Mouse (Mus musculus): ENCODE results near the gene Actr1b. TPM values are rescaled to one million over a fixed set of nuclear protein-coding genes. Genes with fewer than 3 reads are reported as not detected.
"Not testable (repeated sequence)": the region's sequence is repeated elsewhere in the genome, so short reads cannot be mapped to it uniquely, and the experiment has no call there.

Actr1b gene
- polyA plus RNA-seq, 1 experiment from 2014 or later, result 81.9 TPM

GRCm38 (mm10) chr1:36670256-36670655 lies 44.0 kb downstream of the Actr1b start:
- Histone ChIP-seq H3K4me1 (ENCODE audit: control insufficient read depth, insufficient read depth, low read length) (no peaks in the 10 kb centered on the region), H3K36me3 (ENCODE audit: control insufficient read depth, insufficient read depth, low read length) (no peaks in the 10 kb centered on the region), H3K27ac (replicated peaks; ENCODE audit: low read depth, low read length) (no peak overlapping the region), H3K27me3 (ENCODE audit: control insufficient read depth, insufficient read depth, low read length) (no peaks in the 10 kb centered on the region), H3K4me3 (replicated peaks; ENCODE audit: low read depth, low read length) (no peak overlapping the region), H3K9me3 (ENCODE audit: control insufficient read depth, low read length) (no peaks in the 10 kb centered on the region), H3K4me2 (ENCODE audit: low read length) (no peak overlapping the region), H3K9ac (replicated peaks; ENCODE audit: low read length) (no peak overlapping the region)
- no peak for DNase-seq
- ATAC-seq (ENCODE audit: low FRiP score, low TSS enrichment), result no peak
- 85% methylated on average over 4 of the region's 4 CpGs for WGBS

- not testable (repeated sequence) for DNase-seq; H3K4me1 ChIP-seq (ENCODE audit: control insufficient read depth, insufficient read depth, low read length); H3K9me3 ChIP-seq (ENCODE audit: control insufficient read depth, low read length); H3K36me3 ChIP-seq (ENCODE audit: control insufficient read depth, insufficient read depth, low read length); H3K9ac ChIP-seq (replicated peaks; ENCODE audit: low read length); H3K27ac ChIP-seq (replicated peaks; ENCODE audit: low read depth, low read length); H3K27me3 ChIP-seq (ENCODE audit: control insufficient read depth, insufficient read depth, low read length); H3K4me2 ChIP-seq (ENCODE audit: low read length); H3K4me3 ChIP-seq (replicated peaks; ENCODE audit: low read depth, low read length); ATAC-seq (ENCODE audit: low FRiP score, low TSS enrichment)
- 76% methylated on average over 4 of the region's 4 CpGs for WGBS
Observed at GRCm38 (mm10) chr1:36668007-36668406, 46.2 kb downstream of the Actr1b start.

GRCm38 (mm10) chr1:36665934-36666333 lies 48.3 kb downstream of the Actr1b start:
- H3K27me3 ChIP-seq (ENCODE audit: control insufficient read depth, insufficient read depth, low read length), result no peaks in the 10 kb centered on the region
- H3K4me1 ChIP-seq (ENCODE audit: control insufficient read depth, insufficient read depth, low read length), result no peaks in the 10 kb centered on the region
- no peaks in the 10 kb centered on the region for H3K36me3 ChIP-seq (ENCODE audit: control insufficient read depth, insufficient read depth, low read length)
- H3K27ac ChIP-seq (replicated peaks; ENCODE audit: low read depth, low read length), result no peak overlapping the region
- no peaks in the 10 kb centered on the region for H3K9me3 ChIP-seq (ENCODE audit: control insufficient read depth, low read length)
- 75% methylated on average over 4 of the region's 4 CpGs for WGBS
- H3K4me3 ChIP-seq (replicated peaks; ENCODE audit: low read depth, low read length), result no peak overlapping the region
- no peak for DNase-seq
- no peak overlapping the region for H3K4me2 ChIP-seq (ENCODE audit: low read length)
- no peak for ATAC-seq (ENCODE audit: low FRiP score, low TSS enrichment)
- H3K9ac ChIP-seq (replicated peaks; ENCODE audit: low read length), result no peak overlapping the region

- H3K4me2 ChIP-seq (ENCODE audit: low read length), result no peak overlapping the region
- ATAC-seq (ENCODE audit: low FRiP score, low TSS enrichment) (no peak), DNase-seq (no peak)
- H3K27me3 ChIP-seq (ENCODE audit: control insufficient read depth, insufficient read depth, low read length), result no peaks in the 10 kb centered on the region
- no peak overlapping the region for H3K4me3 ChIP-seq (replicated peaks; ENCODE audit: low read depth, low read length)
- H3K9me3 ChIP-seq (ENCODE audit: control insufficient read depth, low read length), result no peaks in the 10 kb centered on the region
- H3K9ac ChIP-seq (replicated peaks; ENCODE audit: low read length), result no peak overlapping the region
- 57% methylated on average over 11 of the region's 11 CpGs for WGBS
- no peak overlapping the region for H3K27ac ChIP-seq (replicated peaks; ENCODE audit: low read depth, low read length)
- H3K36me3 ChIP-seq (ENCODE audit: control insufficient read depth, insufficient read depth, low read length), result no peaks in the 10 kb centered on the region
- H3K4me1 ChIP-seq (ENCODE audit: control insufficient read depth, insufficient read depth, low read length), result no peaks in the 10 kb centered on the region
Observed at GRCm38 (mm10) chr1:36665165-36665723, 49.0 kb downstream of the Actr1b start.

- Histone ChIP-seq H3K27me3 (ENCODE audit: control insufficient read depth, insufficient read depth, low read length) (no peaks in the 10 kb centered on the region), H3K9me3 (ENCODE audit: control insufficient read depth, low read length) (no peaks in the 10 kb centered on the region), H3K4me3 (replicated peaks; ENCODE audit: low read depth, low read length) (no peak overlapping the region), H3K4me2 (ENCODE audit: low read length) (no peak overlapping the region), H3K4me1 (ENCODE audit: control insufficient read depth, insufficient read depth, low read length) (no peaks in the 10 kb centered on the region), H3K27ac (replicated peaks; ENCODE audit: low read depth, low read length) (no peak overlapping the region), H3K9ac (replicated peaks; ENCODE audit: low read length) (no peak overlapping the region), H3K36me3 (ENCODE audit: control insufficient read depth, insufficient read depth, low read length) (no peaks in the 10 kb centered on the region)
- ATAC-seq (ENCODE audit: low FRiP score, low TSS enrichment) (no peak), DNase-seq (peak; percentile 26)
- WGBS, result 76% methylated on average over 4 of the region's 4 CpGs
Observed at GRCm38 (mm10) chr1:36664457-36664856, 49.8 kb downstream of the Actr1b start.

GRCm38 (mm10) chr1:36658621-36659399 lies 55.4 kb downstream of the Actr1b start:
- H3K4me3 ChIP-seq (replicated peaks; ENCODE audit: low read depth, low read length), result no peak overlapping the region
- H3K27ac ChIP-seq (replicated peaks; ENCODE audit: low read depth, low read length), result no peak overlapping the region
- DNase-seq (no peak), ATAC-seq (ENCODE audit: low FRiP score, low TSS enrichment) (no peak)
- H3K36me3 ChIP-seq (ENCODE audit: control insufficient read depth, insufficient read depth, low read length), result no peaks in the 10 kb centered on the region
- H3K9ac ChIP-seq (replicated peaks; ENCODE audit: low read length), result no peak overlapping the region
- no peaks in the 10 kb centered on the region for H3K4me1 ChIP-seq (ENCODE audit: control insufficient read depth, insufficient read depth, low read length)
- no peaks in the 10 kb centered on the region for H3K27me3 ChIP-seq (ENCODE audit: control insufficient read depth, insufficient read depth, low read length)
- WGBS, result 88% methylated on average over 7 of the region's 7 CpGs
- H3K9me3 ChIP-seq (ENCODE audit: control insufficient read depth, low read length), result no peaks in the 10 kb centered on the region
- no peak overlapping the region for H3K4me2 ChIP-seq (ENCODE audit: low read length)

GRCm38 (mm10) chr1:36657658-36658415 lies 56.4 kb downstream of the Actr1b start:
- ATAC-seq (ENCODE audit: low FRiP score, low TSS enrichment), result no peak
- no peak overlapping the region for H3K4me3 ChIP-seq (replicated peaks; ENCODE audit: low read depth, low read length)
- DNase-seq, result no peak
- H3K36me3 ChIP-seq (ENCODE audit: control insufficient read depth, insufficient read depth, low read length), result no peaks in the 10 kb centered on the region
- H3K9ac ChIP-seq (replicated peaks; ENCODE audit: low read length), result no peak overlapping the region
- H3K27me3 ChIP-seq (ENCODE audit: control insufficient read depth, insufficient read depth, low read length), result no peaks in the 10 kb centered on the region
- 74% methylated on average over 4 of the region's 4 CpGs for WGBS
- H3K4me2 ChIP-seq (ENCODE audit: low read length), result no peak overlapping the region
- no peak overlapping the region for H3K27ac ChIP-seq (replicated peaks; ENCODE audit: low read depth, low read length)
- no peaks in the 10 kb centered on the region for H3K4me1 ChIP-seq (ENCODE audit: control insufficient read depth, insufficient read depth, low read length)
- H3K9me3 ChIP-seq (ENCODE audit: control insufficient read depth, low read length), result no peaks in the 10 kb centered on the region

GRCm38 (mm10) chr1:36656233-36656632 lies 58.0 kb downstream of the Actr1b start:
- WGBS, result 94% methylated on average over 3 of the region's 3 CpGs
- no peaks in the 10 kb centered on the region for H3K4me1 ChIP-seq (ENCODE audit: control insufficient read depth, insufficient read depth, low read length)
- H3K4me2 ChIP-seq (ENCODE audit: low read length), result no peak overlapping the region
- no peaks in the 10 kb centered on the region for H3K36me3 ChIP-seq (ENCODE audit: control insufficient read depth, insufficient read depth, low read length)
- no peaks in the 10 kb centered on the region for H3K27me3 ChIP-seq (ENCODE audit: control insufficient read depth, insufficient read depth, low read length)
- no peak overlapping the region for H3K27ac ChIP-seq (replicated peaks; ENCODE audit: low read depth, low read length)
- DNase-seq (no peak), ATAC-seq (ENCODE audit: low FRiP score, low TSS enrichment) (no peak)
- no peak overlapping the region for H3K9ac ChIP-seq (replicated peaks; ENCODE audit: low read length)
- no peak overlapping the region for H3K4me3 ChIP-seq (replicated peaks; ENCODE audit: low read depth, low read length)
- no peaks in the 10 kb centered on the region for H3K9me3 ChIP-seq (ENCODE audit: control insufficient read depth, low read length)

Data from midbrain, embryonic 14.5 days (tissue).